8 mouse cellular contexts compared by ENCODE assay signal in the genomic region with DNA sequence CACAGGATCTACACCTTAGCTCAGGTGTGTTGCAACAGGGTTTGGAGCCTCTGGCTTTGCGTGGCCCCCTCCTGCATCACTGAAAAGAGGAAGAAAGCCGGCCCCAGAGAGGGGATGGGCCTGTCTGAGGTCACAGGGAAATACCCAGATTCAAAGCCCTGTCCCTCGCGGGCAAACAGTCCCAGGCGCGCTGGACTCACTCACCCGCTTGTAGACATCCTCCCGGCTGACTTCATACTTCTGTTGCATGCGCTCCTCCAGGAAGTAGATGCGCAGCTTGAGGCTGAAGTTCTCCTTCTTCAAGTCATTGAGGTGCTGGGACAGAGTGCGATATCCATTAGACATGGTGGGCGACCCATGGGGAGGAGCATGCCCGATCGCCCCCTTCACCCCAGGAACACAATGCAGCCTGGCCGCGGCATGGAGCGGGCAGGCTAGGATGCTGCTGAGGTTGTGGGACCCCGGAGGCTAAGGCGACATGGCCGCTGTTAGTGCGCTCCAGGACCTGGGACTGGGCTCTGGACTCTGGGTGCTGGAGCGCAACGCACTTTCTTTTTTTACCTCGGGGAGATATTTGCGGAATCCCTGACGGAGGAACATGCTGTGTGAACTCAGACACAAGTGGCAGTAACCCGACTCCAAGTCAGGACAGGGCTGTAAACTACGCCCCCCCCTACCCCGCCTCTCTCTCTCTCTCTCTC.
DNase-seq lines count a peak whose midpoint lies in the region; ATAC-seq and TF ChIP-seq lines count a peak whose summit lies in the region.

No protein-coding gene starts in this region.

- H3K4me2 ChIP-seq in heart, embryonic 11.5 days = peak overlapping the region; percentile 88
- H3K4me2 ChIP-seq in kidney, embryonic 14.5 days (replicated peaks; ENCODE audit: low read depth, low read length) = peak overlapping the region; percentile 88

- DNase-seq in embryonic facial prominence, embryonic 10.5 days (ENCODE audit: low spot score) = peak; percentile 68
- peak; percentile 32 for DNase-seq in lung, postnatal 25 days (ENCODE audit: low spot score)
- peak; percentile 94 for DNase-seq in skeletal muscle tissue, adult 2 months (ENCODE audit: low read depth, low spot score)
- DNase-seq in ovary, postnatal 10 days (ENCODE audit: low spot score) = no peak
- no peak for DNase-seq in right cerebral cortex, postnatal 25 days

- H3K4me1 ChIP-seq in ES-Bruce4 (ENCODE audit: control insufficient read depth, insufficient read depth, low read length) = peaks cover 2% of the 10 kb centered on the region
- H3K4me1 ChIP-seq in embryonic facial prominence, embryonic 10.5 days = peaks cover 22% of the 10 kb centered on the region
- peaks cover 17% of the 10 kb centered on the region for H3K4me1 ChIP-seq in heart, embryonic 11.5 days (ENCODE audit: control insufficient read depth, insufficient read depth, low read length)
- 0 out of 2 replicates have a peak, but pooled peaks cover 3% of the 10 kb centered on the region for H3K4me1 ChIP-seq in kidney, embryonic 14.5 days (ENCODE audit: control insufficient read depth, insufficient read depth, low read length)

- TF ChIP-seq EP300 in ES-Bruce4 (IDR thresholded peaks at IDR 0.05; ENCODE audit: insufficient read depth, low read depth, low read length) = no peak

- 1% methylated on average over 29 of the region's 29 CpGs for WGBS in embryonic facial prominence, embryonic 10.5 days
- 3% methylated on average over 29 of the region's 29 CpGs for WGBS in heart, embryonic 11.5 days (ENCODE audit: insufficient replicate concordance)
- WGBS in kidney, embryonic 14.5 days = under 1% methylated on average over 28 of the region's 29 CpGs

- no peak overlapping the region for H3K27ac ChIP-seq in ES-Bruce4 (ENCODE audit: insufficient read depth, low read length)
- H3K27ac ChIP-seq in embryonic facial prominence, embryonic 10.5 days (replicated peaks) = peak overlapping the region; percentile 68
- H3K27ac ChIP-seq in heart, embryonic 11.5 days (ENCODE audit: low read depth, low read length) = peak overlapping the region; percentile 97
- H3K27ac ChIP-seq in kidney, embryonic 14.5 days (ENCODE audit: low read depth, low read length) = no peak overlapping the region

- H3K9ac ChIP-seq in ES-Bruce4 (ENCODE audit: low read depth, poor library complexity, severe bottlenecking) = no peak overlapping the region
- H3K9ac ChIP-seq in heart, embryonic 11.5 days (ENCODE audit: low read depth, low read length) = peak overlapping the region; percentile 82
- H3K9ac ChIP-seq in kidney, embryonic 14.5 days (ENCODE audit: low read depth, low read length) = peak overlapping the region; percentile 34; the same call in 1 of the 2 replicates

- no peaks in the 10 kb centered on the region for H3K9me3 ChIP-seq in ES-Bruce4 (replicated peaks; ENCODE audit: control insufficient read depth, insufficient read depth, low read length, poor library complexity, severe bottlenecking)
- H3K9me3 ChIP-seq in embryonic facial prominence, embryonic 10.5 days = no peaks in the 10 kb centered on the region
- no peaks in the 10 kb centered on the region for H3K9me3 ChIP-seq in heart, embryonic 11.5 days (replicated peaks; ENCODE audit: control insufficient read depth, low read length)
- H3K9me3 ChIP-seq in kidney, embryonic 14.5 days (ENCODE audit: control insufficient read depth, low read length) = no peaks in the 10 kb centered on the region

- H3K27me3 ChIP-seq in ES-Bruce4 (ENCODE audit: control insufficient read depth, insufficient read depth, low read length, poor library complexity, severe bottlenecking) = no peaks in the 10 kb centered on the region; the same call in 1 of the 2 replicates
- peaks cover 29% of the 10 kb centered on the region for H3K27me3 ChIP-seq in embryonic facial prominence, embryonic 10.5 days (replicated peaks; ENCODE audit: low read depth, poor library complexity, severe bottlenecking)
- no peaks in the 10 kb centered on the region for H3K27me3 ChIP-seq in heart, embryonic 11.5 days (ENCODE audit: control insufficient read depth, insufficient read depth, low read length)
- H3K27me3 ChIP-seq in kidney, embryonic 14.5 days (ENCODE audit: control insufficient read depth, insufficient read depth, low read length) = no peaks in the 10 kb centered on the region

- peak overlapping the region; percentile 44 for H3K4me3 ChIP-seq in ES-Bruce4 (ENCODE audit: low read depth, low read length)
- peak overlapping the region; percentile 68 for H3K4me3 ChIP-seq in embryonic facial prominence, embryonic 10.5 days
- peak overlapping the region; percentile 64 for H3K4me3 ChIP-seq in heart, embryonic 11.5 days (ENCODE audit: low read depth, low read length)
- H3K4me3 ChIP-seq in kidney, embryonic 14.5 days (ENCODE audit: low read length) = peak overlapping the region; percentile 34

- TF ChIP-seq CTCF in ES-Bruce4 (IDR thresholded peaks at IDR 0.05; ENCODE audit: low read depth, low read length) = no peak

- no peaks in the 10 kb centered on the region for H3K36me3 ChIP-seq in ES-Bruce4 (ENCODE audit: control insufficient read depth, insufficient read depth, low read length, poor library complexity, severe bottlenecking)
- no peaks in the 10 kb centered on the region for H3K36me3 ChIP-seq in embryonic facial prominence, embryonic 10.5 days (replicated peaks)
- H3K36me3 ChIP-seq in heart, embryonic 11.5 days (ENCODE audit: control insufficient read depth, insufficient read depth, low read length) = no peaks in the 10 kb centered on the region
- no peaks in the 10 kb centered on the region for H3K36me3 ChIP-seq in kidney, embryonic 14.5 days (ENCODE audit: control insufficient read depth, insufficient read depth, low read length)

- ATAC-seq in heart, embryonic 11.5 days (replicated peaks; ENCODE audit: insufficient number of reproducible peaks, low FRiP score, low TSS enrichment) = peak; percentile 66
- ATAC-seq in kidney, embryonic 14.5 days (ENCODE audit: low FRiP score, low TSS enrichment) = peak; percentile 84

- TF ChIP-seq POLR2A in ES-Bruce4 (IDR thresholded peaks at IDR 0.05; ENCODE audit: insufficient read depth, low read length) = no peak

Comparison
In these comparisons a context has a peak if more than half of its experiments do, and no peak if none do; other contexts are left out.
1. H3K27ac ChIP-seq: peak in embryonic facial prominence, embryonic 10.5 days (single experiment) and heart, embryonic 11.5 days (single experiment); none in ES-Bruce4 (single experiment) and kidney, embryonic 14.5 days (single experiment).
2. DNase-seq: peak in embryonic facial prominence, embryonic 10.5 days (single experiment), lung, postnatal 25 days (single experiment) and skeletal muscle tissue, adult 2 months (single experiment); none in ovary, postnatal 10 days (single experiment) and right cerebral cortex, postnatal 25 days (single experiment).
3. Peak in every context shown above with its lines, with median percentiles within 50 percentile points of each other: H3K4me3 ChIP-seq.